Mouse (Mus musculus): ENCODE measurements at regions not wholly inside any gene's neighbourhood (a gene's known extent, or its start where the extent isn't known, plus 50 kb on each side); places are given as distances from the start of the nearest gene placed in this dataset.

- DNase-seq (ENCODE audit: low spot score in 2 of 2), result no peak
Measured at GRCm38 (mm10) chr2:131436149-131436548, 55.1 kb upstream of the Smox start.

GRCm38 (mm10) chr2:131430474-131430873 lies 60.8 kb upstream of the Smox start:
- no peak for DNase-seq (ENCODE audit: low spot score in 2 of 2)

- no peak for DNase-seq (ENCODE audit: low spot score in 2 of 2)
Measured at GRCm38 (mm10) chr2:131428089-131428488, 63.2 kb upstream of the Smox start.

GRCm38 (mm10) chr2:131426941-131427340 lies 64.4 kb upstream of the Smox start:
- no peak for DNase-seq (ENCODE audit: low spot score in 2 of 2)

- DNase-seq (ENCODE audit: low spot score in 2 of 2), result no peak
Measured at GRCm38 (mm10) chr2:131423616-131424320, 67.5 kb upstream of the Smox start.

- DNase-seq (ENCODE audit: low spot score in 2 of 2), result peak; percentile 25 to 75
Measured at GRCm38 (mm10) chr2:131422907-131423445, 68.3 kb upstream of the Smox start.

GRCm38 (mm10) chr2:131418130-131418529 lies 65.4 kb upstream of the Rnf24 start:
- no peak for DNase-seq (ENCODE audit: low spot score in 2 of 2)

- DNase-seq (ENCODE audit: low spot score in 2 of 2), result no peak
Measured at GRCm38 (mm10) chr2:131417472-131417871, 64.8 kb upstream of the Rnf24 start.

- DNase-seq (ENCODE audit: low spot score in 2 of 2), result peak; percentile 43 to 44
Measured at GRCm38 (mm10) chr2:131416482-131416881, 63.8 kb upstream of the Rnf24 start.

GRCm38 (mm10) chr2:131410906-131411520 lies 58.3 kb upstream of the Rnf24 start:
- DNase-seq (ENCODE audit: low spot score in 2 of 2), result no peak

- no peak for DNase-seq (ENCODE audit: low spot score in 2 of 2)
Measured at GRCm38 (mm10) chr2:131407337-131407736, 54.6 kb upstream of the Rnf24 start.

- DNase-seq (ENCODE audit: low spot score in 2 of 2), result no peak
Measured at GRCm38 (mm10) chr2:131404218-131404555, 51.5 kb upstream of the Rnf24 start.

GRCm38 (mm10) chr2:131403543-131404217 lies 51.0 kb upstream of the Rnf24 start:
- no peak for DNase-seq (ENCODE audit: low spot score in 2 of 2)

Measured in urinary bladder, adult 18-20 months (tissue).